Mouse (Mus musculus) intestine, embryonic 16.5 days (tissue): ENCODE data around the gene Slc26a10. TPM values are rescaled to one million over a fixed set of nuclear protein-coding genes. Genes with fewer than 3 reads are reported as not detected.

ENCODE experiments used
- ATAC-seq: fragments of 200-750 bp; cut with Nextera tagmentation; 2 replicates; pipeline ENCODE4 v1.8.0; 2017; ENCODE audit warnings: moderate TSS enrichment, moderate library complexity
- H3K27ac ChIP-seq: fragments of 300-500 bp; sonication (generic); 2 replicates; pipeline ENCODE4 v1.5.1; 2014; ENCODE audit warnings: mild to moderate bottlenecking, low read length
- H3K27me3 ChIP-seq: fragments of 300-500 bp; sonication (generic); replicated peaks from 2 replicates; pipeline ENCODE4 v1.6.1; 2014; ENCODE audit warnings: low read length, control low read depth, mixed read lengths; ENCODE audit not compliant: control insufficient read depth, insufficient read depth
- H3K36me3 ChIP-seq: fragments of 300-500 bp; sonication (generic); 2 replicates; pipeline ENCODE4 v1.6.1; 2014; ENCODE audit warnings: low read length, control low read depth; ENCODE audit not compliant: control insufficient read depth, insufficient read depth
- H3K4me1 ChIP-seq: fragments of 300-500 bp; sonication (generic); 2 replicates; pipeline ENCODE4 v1.6.1; 2014; ENCODE audit warnings: low read length, control low read depth, mixed read lengths; ENCODE audit not compliant: control insufficient read depth, insufficient read depth
- H3K4me2 ChIP-seq: fragments of 300-500 bp; sonication (generic); 2 replicates; pipeline ENCODE4 v1.6.1; 2014; ENCODE audit warnings: low read depth, low read length, control low read depth
- H3K4me3 ChIP-seq: fragments of 300-500 bp; sonication (generic); 2 replicates; pipeline ENCODE4 v1.5.1; 2014; ENCODE audit warnings: mild to moderate bottlenecking, low read length
- H3K9ac ChIP-seq: fragments of 300-500 bp; sonication (generic); 2 replicates; pipeline ENCODE4 v1.6.1; 2014; ENCODE audit warnings: low read depth, low read length
- H3K9me3 ChIP-seq: fragments of 300-500 bp; sonication (generic); 2 replicates; pipeline ENCODE4 v1.6.1; 2016; ENCODE audit warnings: low read length, control low read depth; ENCODE audit not compliant: control insufficient read depth
- WGBS: fragments of 180-500 bp; shearing (Covaris S2); extraction: QIAGEN DNeasy Blood & Tissue Kit; methylation state at CpG from one replicate; pipeline ENCODE4 v1.1.7; 2014; 5-methylcytosine and 5-hydroxymethylcytosine counted together
- polyA plus RNA-seq: library from polyadenylated mRNA; unstranded; fragments of >200 nt; fragmentation: Nextera tagmentation; extraction: Ambion mirVana; gene quantifications from 2 replicates; pipeline ENCODE4 v1.2.1, GENCODE M21; 2015

Slc26a10 gene
- 1.0 and 1.1 TPM in 2 replicates for polyA plus RNA-seq

- peaks cover 26% of the 10 kb centered on the region for H3K4me1 ChIP-seq
- H3K36me3 ChIP-seq, result no peaks in the 10 kb centered on the region
- H3K27me3 ChIP-seq, result peaks cover 47% of the 10 kb centered on the region
- H3K9me3 ChIP-seq, result no peaks in the 10 kb centered on the region
- ATAC-seq, result no peak
- peak within 1 kb of the TSS; percentile 12; the same call in 1 of the 2 replicates for H3K4me3 ChIP-seq
- H3K27ac ChIP-seq, result no peak within 1 kb of the TSS
- H3K4me2 ChIP-seq, result peak within 1 kb of the TSS; percentile 32
- H3K9ac ChIP-seq, result peak within 1 kb of the TSS; percentile 37; the same call in 1 of the 2 replicates
- WGBS, result 3% methylated on average over 34 of the region's 34 CpGs
Observed at GRCm38 (mm10) chr10:127179871-127180694, at the start of gene Slc26a10. TSS of gene Slc26a10 (minus strand) at chr10:127180645.

- Histone ChIP-seq H3K4me1 (no peaks in the 10 kb centered on the region), H3K9ac (no peak overlapping the region), H3K36me3 (no peaks in the 10 kb centered on the region), H3K4me2 (no peak overlapping the region), H3K27me3 (0 out of 2 replicates have a peak, but pooled peaks cover 2% of the 10 kb centered on the region), H3K4me3 (no peak overlapping the region), H3K9me3 (no peaks in the 10 kb centered on the region), H3K27ac (no peak overlapping the region)
- peak; percentile 57; the same call in 1 of the 2 replicates for ATAC-seq
- 21% methylated on average over 4 of the region's 4 CpGs for WGBS
Observed at GRCm38 (mm10) chr10:127228897-127229296, 48.5 kb upstream of the Slc26a10 start.

GRCm38 (mm10) chr10:127227163-127227562 lies 46.7 kb upstream of the Slc26a10 start:
- Histone ChIP-seq H3K27me3 (0 out of 2 replicates have a peak, but pooled peaks cover 2% of the 10 kb centered on the region), H3K9ac (no peak overlapping the region), H3K36me3 (no peaks in the 10 kb centered on the region), H3K27ac (no peak overlapping the region), H3K4me2 (no peak overlapping the region), H3K4me1 (no peaks in the 10 kb centered on the region), H3K4me3 (no peak overlapping the region), H3K9me3 (no peaks in the 10 kb centered on the region)
- WGBS, result 85% methylated on average over 8 of the region's 8 CpGs
- ATAC-seq, result no peak

- no peaks in the 10 kb centered on the region for H3K4me1 ChIP-seq
- H3K4me2 ChIP-seq, result no peak overlapping the region
- no peak overlapping the region for H3K27ac ChIP-seq
- no peak overlapping the region for H3K9ac ChIP-seq
- no peak overlapping the region for H3K4me3 ChIP-seq
- no peaks in the 10 kb centered on the region for H3K9me3 ChIP-seq
- ATAC-seq, result no peak
- H3K27me3 ChIP-seq, result 0 out of 2 replicates have a peak, but pooled peaks cover 2% of the 10 kb centered on the region
- 70% methylated on average over 8 of the region's 8 CpGs for WGBS
- H3K36me3 ChIP-seq, result no peaks in the 10 kb centered on the region
Observed at GRCm38 (mm10) chr10:127226318-127226895, 46.0 kb upstream of the Slc26a10 start.

- no peak overlapping the region for H3K4me3 ChIP-seq
- 30% methylated on average over 10 of the region's 10 CpGs for WGBS
- no peak overlapping the region for H3K4me2 ChIP-seq
- H3K9me3 ChIP-seq, result no peaks in the 10 kb centered on the region
- 0 out of 2 replicates have a peak, but pooled peaks cover 2% of the 10 kb centered on the region for H3K27me3 ChIP-seq
- no peak overlapping the region for H3K9ac ChIP-seq
- no peaks in the 10 kb centered on the region for H3K4me1 ChIP-seq
- no peak for ATAC-seq
- no peaks in the 10 kb centered on the region for H3K36me3 ChIP-seq
- no peak overlapping the region for H3K27ac ChIP-seq
Observed at GRCm38 (mm10) chr10:127225732-127226131, 45.3 kb upstream of the Slc26a10 start.

GRCm38 (mm10) chr10:127225213-127225612 lies 44.8 kb upstream of the Slc26a10 start:
- Histone ChIP-seq H3K4me1 (no peaks in the 10 kb centered on the region), H3K4me2 (no peak overlapping the region), H3K27ac (no peak overlapping the region), H3K4me3 (no peak overlapping the region), H3K9ac (no peak overlapping the region), H3K36me3 (no peaks in the 10 kb centered on the region), H3K27me3 (0 out of 2 replicates have a peak, but pooled peaks cover 2% of the 10 kb centered on the region), H3K9me3 (0 out of 2 replicates have a peak, but pooled peaks cover 2% of the 10 kb centered on the region)
- 53% methylated on average over 6 of the region's 6 CpGs for WGBS
- ATAC-seq, result no peak

- H3K27me3 ChIP-seq, result no peaks in the 10 kb centered on the region
- H3K27ac ChIP-seq, result no peak overlapping the region
- H3K9me3 ChIP-seq, result 0 out of 2 replicates have a peak, but pooled peaks cover 3% of the 10 kb centered on the region
- H3K4me3 ChIP-seq, result no peak overlapping the region
- WGBS, result 86% methylated on average over 2 of the region's 2 CpGs
- no peak overlapping the region for H3K4me2 ChIP-seq
- no peaks in the 10 kb centered on the region for H3K36me3 ChIP-seq
- ATAC-seq, result no peak
- peaks cover 3% of the 10 kb centered on the region; the same call in 1 of the 2 replicates for H3K4me1 ChIP-seq
- no peak overlapping the region for H3K9ac ChIP-seq
Observed at GRCm38 (mm10) chr10:127218339-127218738, 37.9 kb upstream of the Slc26a10 start.

GRCm38 (mm10) chr10:127217177-127217576 lies 36.7 kb upstream of the Slc26a10 start:
- Histone ChIP-seq H3K36me3 (no peaks in the 10 kb centered on the region), H3K9me3 (0 out of 2 replicates have a peak, but pooled peaks cover 3% of the 10 kb centered on the region), H3K27ac (no peak overlapping the region), H3K9ac (no peak overlapping the region), H3K4me1 (peaks cover 3% of the 10 kb centered on the region; the same call in 1 of the 2 replicates), H3K4me3 (no peak overlapping the region), H3K27me3 (no peaks in the 10 kb centered on the region), H3K4me2 (no peak overlapping the region)
- ATAC-seq, result no peak

- Histone ChIP-seq H3K4me3 (no peak overlapping the region), H3K9ac (no peak overlapping the region), H3K27me3 (no peaks in the 10 kb centered on the region), H3K4me2 (no peak overlapping the region), H3K4me1 (peaks cover 3% of the 10 kb centered on the region; the same call in 1 of the 2 replicates), H3K9me3 (0 out of 2 replicates have a peak, but pooled peaks cover 3% of the 10 kb centered on the region), H3K36me3 (no peaks in the 10 kb centered on the region), H3K27ac (no peak overlapping the region)
- ATAC-seq, result no peak
- 94% methylated on average over 11 of the region's 11 CpGs for WGBS
Observed at GRCm38 (mm10) chr10:127216456-127216855, 36.0 kb upstream of the Slc26a10 start.
